Mouse (Mus musculus) left cerebral cortex, adult 18-20 months (tissue): ENCODE measurements around the gene Camk2b. TPM values are rescaled to one million over a fixed set of nuclear protein-coding genes. Genes with fewer than 3 reads are reported as not detected.
"Not testable (repeated sequence)": the region's sequence is repeated elsewhere in the genome, so short reads cannot be mapped to it uniquely, and the experiment has no call there.

Source experiments
- DNase-seq, 2 experiments: peaks; one replicate each; pipeline ENCODE4 v3.0.0; 2021 to 2022; ENCODE audit warnings: low spot score in 2 of 2, mixed read lengths in 1 of 2
- total RNA-seq, 2 experiments: library from RNA; stranded (reverse); gene quantifications; 2 replicates each; pipeline ENCODE4 v1.2.3; 2021

Camk2b gene
- total RNA-seq, 2 experiments from 2014 or later: 618 to 648 TPM

DNA sequence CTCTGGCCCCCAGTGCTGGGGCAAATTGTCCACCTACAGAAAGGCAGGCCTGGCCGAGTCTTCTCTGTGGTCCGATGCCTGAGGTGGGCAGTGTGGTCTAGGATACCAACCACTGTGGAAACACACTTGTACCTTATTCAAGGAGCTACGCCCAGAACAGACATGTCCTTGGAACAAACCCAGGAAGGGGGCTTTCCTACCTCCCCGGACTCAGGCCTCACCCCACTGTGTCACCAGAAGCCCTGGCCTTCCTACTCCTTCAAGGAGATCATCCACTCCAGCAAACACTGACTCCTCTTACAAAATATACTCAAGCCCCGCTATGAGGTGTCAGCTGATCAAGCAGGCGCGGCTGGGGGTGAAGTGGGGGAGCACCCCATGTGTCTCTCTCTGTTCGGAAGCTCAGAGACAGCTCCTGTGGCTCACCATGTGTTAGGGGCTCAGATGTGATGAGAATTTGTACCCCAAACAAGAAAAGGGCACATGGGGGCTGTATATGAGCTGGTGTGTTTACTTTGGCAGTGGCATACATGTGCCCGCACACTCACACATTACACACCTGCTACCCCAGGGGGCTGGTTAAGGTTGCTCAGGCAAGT, 49.3 kb downstream of the Camk2b start:
- DNase-seq: no peak

DNA sequence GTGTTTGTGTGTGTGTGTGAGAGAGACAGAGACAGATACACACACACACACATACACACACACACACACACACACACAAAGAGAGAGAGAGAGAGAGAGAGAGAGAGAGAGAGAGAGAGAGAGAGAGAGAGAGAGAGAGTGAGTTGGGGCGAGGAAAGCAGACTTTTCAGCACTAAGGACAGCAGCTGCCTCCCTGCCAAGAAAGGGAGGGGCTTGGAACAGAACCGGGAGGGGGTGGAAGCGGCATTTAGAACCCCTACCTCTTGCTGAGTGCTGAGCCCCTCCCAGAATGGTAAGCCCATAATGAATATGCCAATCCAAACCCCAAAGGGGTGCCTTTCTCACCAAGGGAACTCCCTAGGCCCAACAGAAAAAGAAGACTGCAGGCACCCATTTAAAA, 49.8 kb downstream of the Camk2b start:
- no peak for DNase-seq

DNA sequence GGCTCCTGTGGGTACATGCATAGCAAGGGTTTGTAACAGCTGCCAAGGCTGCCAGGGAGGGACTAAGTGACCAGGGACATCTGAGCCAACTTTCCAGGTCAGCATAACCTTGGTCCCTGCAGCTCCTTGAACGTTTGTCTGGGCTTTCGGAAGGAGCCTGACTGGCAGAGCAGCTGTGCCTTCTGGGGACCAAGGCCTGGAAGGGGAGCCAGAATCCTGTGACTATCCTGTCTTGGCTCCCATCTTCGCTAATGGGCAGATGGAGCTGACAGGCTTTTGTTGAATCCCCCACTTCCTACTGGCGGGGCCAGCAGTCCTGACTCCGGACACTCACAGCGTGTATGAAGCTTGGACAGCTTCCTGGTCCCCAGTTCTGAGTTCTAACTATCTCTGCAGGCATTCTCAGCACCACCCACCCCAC, 51.1 kb downstream of the Camk2b start:
- no peak for DNase-seq

GRCm38 (mm10) chr11:6013359-6013758, 52.8 kb downstream of the Camk2b start:
- no peak for DNase-seq

- DNase-seq: no peak
These were observed 54.3 kb downstream of the Camk2b start for GRCm38 (mm10) chr11:6011879-6012278.

DNA sequence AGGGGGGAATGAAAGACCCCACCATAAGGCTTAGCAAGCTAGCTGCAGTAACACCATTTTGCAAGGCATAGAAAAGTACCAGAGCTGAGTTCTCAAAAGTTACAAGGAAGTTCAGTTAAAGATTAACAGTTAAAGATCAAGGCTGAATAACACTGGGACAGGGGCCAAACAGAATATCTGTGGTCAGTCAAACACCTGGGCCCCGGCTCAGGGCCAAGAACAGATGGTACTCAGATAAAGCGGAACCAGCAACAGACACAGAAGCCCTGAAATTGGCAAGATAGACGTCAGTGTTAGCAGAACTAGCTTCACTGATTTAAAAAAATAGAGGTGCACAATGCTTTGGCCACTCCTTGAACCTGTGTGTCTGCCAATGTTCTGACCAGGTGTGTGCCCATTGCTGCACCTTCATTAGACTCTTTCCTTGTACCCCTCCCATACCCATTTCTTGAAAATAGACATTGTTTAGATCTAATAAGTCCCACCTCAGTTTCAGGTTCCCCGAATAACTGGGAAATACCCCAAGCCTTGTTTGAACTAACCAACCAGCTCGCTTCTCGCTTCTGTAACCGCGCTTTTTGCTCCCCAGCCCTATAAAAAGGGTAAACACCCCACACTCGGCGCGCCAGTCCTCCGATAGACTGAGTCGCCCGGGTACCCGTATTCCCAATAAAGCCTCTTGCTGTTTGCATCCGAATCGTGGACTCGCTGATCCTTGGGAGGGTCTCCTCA, 55.2 kb downstream of the Camk2b start:
- not testable (repeated sequence) for DNase-seq

DNA sequence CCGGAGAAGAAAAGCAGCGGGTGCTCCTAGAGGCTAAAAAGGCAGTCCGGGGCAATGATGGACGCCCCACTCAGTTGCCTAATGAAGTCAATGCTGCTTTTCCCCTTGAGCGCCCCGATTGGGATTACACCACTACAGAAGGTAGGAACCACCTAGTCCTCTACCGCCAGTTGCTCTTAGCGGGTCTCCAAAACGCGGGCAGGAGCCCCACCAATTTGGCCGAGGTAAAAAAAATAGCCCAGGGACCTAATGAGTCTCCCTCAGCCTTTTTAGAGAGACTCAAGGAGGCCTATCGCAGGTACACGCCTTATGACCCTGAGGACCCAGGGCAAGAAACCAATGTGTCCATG, 58.4 kb downstream of the Camk2b start:
- DNase-seq: not testable (repeated sequence)

- DNase-seq: not testable (repeated sequence)
These were observed 59.0 kb downstream of the Camk2b start for GRCm38 (mm10) chr11:6007010-6007778.

DNA sequence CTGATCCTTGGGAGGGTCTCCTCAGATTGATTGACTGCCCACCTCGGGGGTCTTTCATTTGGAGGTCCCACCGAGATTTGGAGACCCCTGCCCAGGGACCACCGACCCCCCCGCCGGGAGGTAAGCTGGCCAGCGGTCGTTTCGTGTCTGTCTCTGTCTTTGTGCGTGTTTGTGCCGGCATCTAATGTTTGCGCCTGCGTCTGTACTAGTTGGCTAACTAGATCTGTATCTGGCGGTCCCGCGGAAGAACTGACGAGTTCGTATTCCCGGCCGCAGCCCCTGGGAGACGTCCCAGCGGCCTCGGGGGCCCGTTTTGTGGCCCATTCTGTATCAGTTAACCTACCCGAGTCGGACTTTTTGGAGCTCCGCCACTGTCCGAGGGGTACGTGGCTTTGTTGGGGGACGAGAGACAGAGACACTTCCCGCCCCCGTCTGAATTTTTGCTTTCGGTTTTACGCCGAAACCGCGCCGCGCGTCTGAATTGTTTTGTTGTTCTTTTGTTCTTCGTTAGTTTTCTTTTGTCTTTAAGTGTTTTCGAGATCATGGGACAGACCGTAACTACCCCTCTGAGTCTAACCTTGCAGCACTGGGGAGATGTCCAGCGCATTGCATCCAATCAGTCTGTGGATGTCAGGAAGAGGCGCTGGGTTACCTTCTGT, 59.7 kb downstream of the Camk2b start:
- DNase-seq: not testable (repeated sequence)

DNA sequence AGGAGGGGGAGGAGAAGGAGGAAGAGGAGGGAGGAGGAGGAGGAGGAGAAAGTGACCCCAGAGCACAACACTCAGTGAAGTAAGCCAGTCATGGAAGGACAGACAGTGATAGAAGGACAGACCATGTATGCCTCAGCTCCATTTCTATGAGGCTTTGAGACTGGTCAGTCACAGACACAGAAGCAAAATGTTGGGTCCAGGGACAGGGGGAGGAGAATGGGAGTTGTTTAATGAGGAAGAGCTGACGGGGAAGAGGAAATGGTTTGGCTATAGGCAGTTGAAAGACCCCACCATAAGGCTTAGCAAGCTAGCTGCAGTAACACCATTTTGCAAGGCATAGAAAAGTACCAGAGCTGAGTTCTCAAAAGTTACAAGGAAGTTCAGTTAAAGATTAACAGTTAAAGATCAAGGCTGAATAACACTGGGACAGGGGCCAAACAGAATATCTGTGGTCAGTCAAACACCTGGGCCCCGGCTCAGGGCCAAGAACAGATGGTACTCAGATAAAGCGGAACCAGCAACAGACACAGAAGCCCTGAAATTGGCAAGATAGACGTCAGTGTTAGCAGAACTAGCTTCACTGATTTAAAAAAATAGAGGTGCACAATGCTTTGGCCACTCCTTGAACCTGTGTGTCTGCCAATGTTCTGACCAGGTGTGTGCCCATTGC, 60.7 kb downstream of the Camk2b start:
- DNase-seq: not testable (repeated sequence)

DNA sequence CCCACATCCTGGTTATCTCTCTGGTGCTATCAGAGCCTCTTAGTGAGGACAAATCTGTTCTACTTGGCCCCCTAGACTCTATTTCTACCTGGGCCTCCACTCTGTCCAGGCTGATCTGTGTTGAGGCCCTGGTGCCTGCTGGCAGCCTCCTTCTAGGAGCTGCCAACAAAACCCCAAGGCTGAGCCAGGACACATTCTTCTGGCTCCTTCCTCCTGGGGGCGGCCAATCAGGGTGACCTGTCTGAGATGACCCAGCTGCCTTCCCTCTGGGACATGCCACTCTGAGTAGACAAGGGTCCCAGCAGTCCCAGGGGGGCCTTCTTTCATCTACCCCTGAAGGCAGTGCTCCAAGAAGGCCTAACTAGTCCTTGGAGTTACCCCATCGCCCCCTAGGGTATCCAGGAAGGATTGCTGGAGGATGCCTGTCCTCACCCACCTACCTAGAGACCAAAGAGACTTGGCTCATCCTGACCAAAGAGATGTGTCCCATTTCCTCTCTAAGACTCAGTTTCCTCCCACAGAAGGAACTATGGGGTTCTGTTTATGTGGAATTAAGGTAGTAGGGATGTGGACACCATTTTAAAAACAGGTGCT, 63.0 kb downstream of the Camk2b start:
- no peak for DNase-seq

GRCm38 (mm10) chr11:6001981-6002649, 64.0 kb downstream of the Camk2b start:
- peak; percentile 52 to 74 for DNase-seq

DNA sequence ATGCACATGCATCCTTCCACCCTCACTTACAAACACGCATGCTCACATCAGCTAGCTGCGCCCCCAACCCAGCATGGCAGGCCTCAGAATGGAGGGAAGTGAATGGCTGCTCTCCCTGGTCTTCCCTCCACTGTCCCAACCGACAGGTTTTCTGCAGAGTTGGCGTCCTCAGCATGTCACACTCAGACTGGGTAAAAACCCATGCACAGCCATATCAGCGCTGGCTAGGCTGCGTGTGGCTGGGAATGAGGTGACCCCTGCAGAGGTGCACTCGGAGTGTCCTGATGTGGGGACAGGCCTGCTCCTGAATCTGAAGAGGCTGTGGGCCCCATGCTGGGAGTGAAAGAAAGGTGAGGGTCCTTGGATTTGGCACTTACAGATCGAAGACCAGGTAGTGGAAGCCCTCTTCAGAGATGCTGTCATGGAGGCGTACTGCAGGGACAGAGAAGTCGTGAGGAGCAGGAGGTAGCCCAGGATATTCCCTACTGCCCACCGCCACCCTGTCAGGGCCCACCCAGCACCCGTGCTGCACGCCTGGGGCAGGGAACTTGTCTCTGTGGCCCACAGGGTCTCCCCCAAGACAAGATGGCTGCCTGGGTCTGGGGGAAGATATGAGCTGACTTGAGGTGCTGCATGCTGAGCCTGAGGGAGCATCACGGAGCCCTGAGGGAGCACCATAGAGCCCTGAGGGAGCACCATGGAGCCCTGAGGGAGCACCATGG, 65.0 kb downstream of the Camk2b start:
- DNase-seq: no peak

GRCm38 (mm10) chr11:5999832-6000771, 66.1 kb downstream of the Camk2b start:
- peak; percentile 79 to 85 for DNase-seq

GRCm38 (mm10) chr11:5998472-5998871, 67.7 kb downstream of the Camk2b start:
- DNase-seq: no peak

- peak; percentile 78 to 84 for DNase-seq
These were observed 70.2 kb downstream of the Camk2b start for GRCm38 (mm10) chr11:5995989-5996388.

- DNase-seq: no peak
These were observed 71.3 kb downstream of the Camk2b start for GRCm38 (mm10) chr11:5994880-5995279.

DNA sequence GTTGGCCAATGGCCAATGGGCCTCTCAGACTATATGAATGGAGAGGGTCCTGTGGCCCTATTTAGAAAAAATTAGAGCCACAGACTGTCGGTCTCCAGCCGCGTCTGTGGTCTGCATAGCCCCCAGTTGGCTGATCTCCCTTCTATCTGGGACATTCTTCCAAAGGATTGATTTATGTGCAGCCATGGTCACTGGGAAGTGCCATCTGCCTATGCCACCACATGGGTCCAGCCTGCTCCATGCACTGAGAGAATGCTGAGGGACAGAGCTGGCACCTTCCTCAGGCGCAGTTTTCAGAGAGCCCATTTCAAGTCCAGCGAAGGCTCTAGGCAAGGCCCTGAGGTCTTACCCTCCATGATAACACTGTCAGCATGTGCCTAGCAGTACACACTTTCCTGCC, 72.0 kb downstream of the Camk2b start:
- DNase-seq: no peak
